Mouse (Mus musculus) G1E (cell line): ENCODE data around the gene Pam. TPM values are rescaled to one million over a fixed set of nuclear protein-coding genes. Genes with fewer than 3 reads are reported as not detected.

Source experiments
- ATAC-seq: 2 replicates; pipeline ENCODE4 v1.8.0; 2016; ENCODE audit warnings: mild to moderate bottlenecking; ENCODE audit not compliant: insufficient number of reproducible peaks, poor library complexity, low FRiP score, severe bottlenecking; ENCODE audit errors: extremely low read depth
- DNase-seq: peaks from one replicate; pipeline ENCODE4 v3.0.0; 2012; ENCODE audit warnings: low spot score
- H3K27me3 ChIP-seq: 2 replicates; pipeline ENCODE4 v1.6.1; 2012; ENCODE audit warnings: mild to moderate bottlenecking, low read length, inconsistent platforms; ENCODE audit not compliant: insufficient read depth
- H3K36me3 ChIP-seq: replicated peaks from 2 replicates; pipeline ENCODE3; 2012; ENCODE audit warnings: mild to moderate bottlenecking, inconsistent platforms
- H3K4me1 ChIP-seq: 2 replicates; pipeline ENCODE4 v1.6.1; 2012; ENCODE audit warnings: low read depth, low read length, inconsistent platforms, mixed read lengths; ENCODE audit not compliant: insufficient read depth
- H3K4me3 ChIP-seq: 2 replicates; pipeline ENCODE4 v1.5.1; 2012; ENCODE audit warnings: low read depth, mild to moderate bottlenecking, inconsistent platforms, low read length, moderate library complexity, mixed read lengths
- H3K9me3 ChIP-seq: replicated peaks from 2 replicates; pipeline ENCODE4 v1.6.1; 2012; ENCODE audit warnings: inconsistent platforms
- CTCF ChIP-seq: IDR thresholded peaks from 2 replicates; pipeline ENCODE4 v1.5.1; 2012; ENCODE audit warnings: low read depth, low read length, inconsistent platforms, mixed read lengths
- GATA1 ChIP-seq: IDR thresholded peaks from 2 replicates; pipeline ENCODE4 v1.6.1; 2012; ENCODE audit warnings: borderline replicate concordance, low read length, inconsistent platforms, mixed read lengths
- GATA2 ChIP-seq: IDR thresholded peaks from 2 replicates; pipeline ENCODE4 v1.6.1; 2012; ENCODE audit warnings: low read depth, low read length, inconsistent platforms, borderline replicate concordance
- POLR2AphosphoS5 ChIP-seq: IDR thresholded peaks from 2 replicates; pipeline ENCODE4 v1.6.1; 2012; ENCODE audit warnings: low read depth, low read length, inconsistent platforms; ENCODE audit not compliant: insufficient replicate concordance
- TAL1 ChIP-seq: conservative IDR thresholded peaks from 2 replicates; pipeline ENCODE4 v1.6.1; 2012; ENCODE audit warnings: low read depth, low read length, inconsistent platforms, mixed read lengths
- polyA plus RNA-seq: library from polyadenylated mRNA; stranded (reverse); fragments of >175 nt; gene quantifications from 2 replicates; pipeline ENCODE4 v1.2.3, GENCODE M21; 2012
- total RNA-seq, 2 experiments: library from RNA; stranded (forward) in 1 of 2; stranded (reverse) in 1 of 2; fragments of 200-1000 nt in 1 of 2; fragments of >200 nt in 1 of 2; fragmentation: Nextera tagmentation in 1 of 2; gene quantifications; 2 replicates each; pipeline ENCODE4 v1.2.3; 2014 to 2017

Pam gene
- total and polyA plus RNA-seq, 3 experiments, result 0.60 TPM; not detected in 2

- Histone ChIP-seq H3K27me3 (no peaks in the 10 kb centered on the region), H3K9me3 (peaks cover 7% of the 10 kb centered on the region; the same call in 1 of the 2 replicates), H3K4me3 (no peak overlapping the region), H3K36me3 (no peaks in the 10 kb centered on the region), H3K4me1 (no peaks in the 10 kb centered on the region)
- ATAC-seq (no peak), DNase-seq (no peak)
- TF ChIP-seq POLR2AphosphoS5 (no peak), GATA2 (no peak), GATA1 (no peak), TAL1 (no peak), CTCF (no peak)
Measured at GRCm38 (mm10) chr1:97851601-97852175, 243.8 kb downstream of the Pam start.

DNA sequence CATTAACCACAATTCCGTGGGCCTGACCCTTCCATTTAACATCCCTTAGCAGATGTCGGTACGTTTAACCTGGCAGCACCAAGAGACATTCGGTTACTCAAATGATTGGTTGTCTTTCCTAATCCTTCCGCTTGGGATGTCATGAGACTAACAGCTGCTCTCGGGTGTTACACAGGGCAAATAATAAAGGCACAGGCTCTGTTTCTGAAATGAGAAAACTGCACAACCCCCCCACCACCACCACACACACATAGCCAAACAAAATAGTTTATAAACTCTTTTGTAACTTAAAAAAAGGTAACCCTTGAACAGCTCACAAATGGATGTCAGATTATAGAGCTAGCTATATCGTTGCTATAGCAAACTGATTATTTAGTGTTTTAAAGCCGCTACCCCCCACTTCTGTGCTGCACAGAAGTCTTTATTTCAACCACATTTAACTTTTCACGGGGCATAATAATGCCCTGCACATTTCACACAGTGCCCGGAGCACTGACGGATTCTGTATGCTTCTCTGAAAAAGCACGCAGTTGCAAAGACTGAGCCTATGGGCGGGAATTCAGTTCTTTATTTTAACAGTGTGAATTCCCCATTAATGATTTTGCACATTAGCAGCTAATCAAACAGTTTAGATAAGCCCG, 246.7 kb downstream of the Pam start:
- no peaks in the 10 kb centered on the region for H3K27me3 ChIP-seq
- peaks cover 7% of the 10 kb centered on the region; the same call in 1 of the 2 replicates for H3K9me3 ChIP-seq
- TF ChIP-seq POLR2AphosphoS5 (no peak), CTCF (no peak), TAL1 (no peak), GATA2 (no peak), GATA1 (no peak)
- no peaks in the 10 kb centered on the region for H3K4me1 ChIP-seq
- H3K4me3 ChIP-seq, result no peak overlapping the region
- ATAC-seq (no peak), DNase-seq (no peak)
- no peaks in the 10 kb centered on the region for H3K36me3 ChIP-seq

DNA sequence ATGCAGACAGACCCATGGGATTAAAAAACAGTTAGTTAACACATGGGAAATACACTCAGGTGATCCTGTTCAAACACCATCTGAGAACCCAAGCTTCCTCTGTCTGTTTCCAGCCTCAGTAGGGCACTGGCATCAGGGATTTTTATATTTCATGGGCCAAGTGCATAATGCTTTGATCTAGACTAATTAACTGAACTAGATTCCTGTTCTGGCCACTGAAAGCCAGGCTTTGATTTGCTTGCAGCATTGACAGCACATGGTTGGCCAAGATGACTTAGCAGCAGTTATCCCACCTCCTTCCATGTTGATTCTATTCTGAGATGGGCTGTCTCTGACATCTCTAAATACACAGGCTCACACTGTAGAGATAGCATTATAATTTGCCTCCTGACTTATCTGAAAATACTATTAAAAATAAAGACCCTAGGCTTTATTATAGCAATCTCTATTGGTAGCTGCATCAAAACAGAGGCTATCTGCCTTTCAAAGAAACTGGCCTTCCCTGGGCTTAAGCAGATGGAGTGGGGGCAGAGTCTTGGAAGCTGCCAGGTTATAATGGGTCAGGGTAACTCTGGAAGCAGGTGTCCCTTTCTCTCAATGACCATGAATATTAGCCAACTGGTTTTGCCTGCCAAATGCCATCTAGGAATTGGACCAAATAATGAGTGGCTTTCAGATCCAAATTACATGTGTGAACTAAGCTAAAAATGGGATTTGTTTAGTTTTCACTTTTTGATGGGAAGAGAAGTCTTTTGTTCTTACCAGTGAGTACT, 252.0 kb downstream of the Pam start:
- Histone ChIP-seq H3K9me3 (no peaks in the 10 kb centered on the region), H3K4me1 (no peaks in the 10 kb centered on the region), H3K27me3 (no peaks in the 10 kb centered on the region), H3K36me3 (no peaks in the 10 kb centered on the region), H3K4me3 (no peak overlapping the region)
- ATAC-seq, result no peak
- no peak for DNase-seq
- TF ChIP-seq GATA1, result no peak
- TF ChIP-seq POLR2AphosphoS5, result no peak
- no peak for TF ChIP-seq TAL1
- TF ChIP-seq GATA2, result no peak

DNA sequence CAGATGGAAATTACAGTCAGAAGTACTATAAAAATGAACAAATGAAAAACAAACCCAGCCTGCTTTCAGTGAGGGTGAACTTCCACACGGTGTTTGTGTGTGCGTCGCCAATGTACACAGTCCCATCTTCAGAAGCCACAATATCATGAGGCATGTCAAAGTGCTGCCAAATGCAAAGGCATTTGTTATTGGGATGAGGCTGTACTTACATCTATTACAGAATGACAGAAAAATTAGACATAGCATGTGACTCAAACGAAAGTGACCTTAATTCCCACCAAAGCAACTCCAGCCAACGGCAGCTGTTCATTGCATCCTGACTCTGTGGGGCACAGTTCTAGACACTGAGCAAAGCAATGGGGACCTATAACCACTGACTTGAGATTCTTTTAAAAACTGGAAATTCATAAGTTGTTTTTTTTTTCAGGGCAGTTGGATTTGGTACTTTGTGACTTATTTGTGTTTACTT, 261.1 kb downstream of the Pam start:
- no peak for DNase-seq
- Histone ChIP-seq H3K4me1 (no peaks in the 10 kb centered on the region), H3K4me3 (no peak overlapping the region), H3K9me3 (0 out of 2 replicates have a peak, but pooled peaks cover 2% of the 10 kb centered on the region), H3K27me3 (no peaks in the 10 kb centered on the region), H3K36me3 (no peaks in the 10 kb centered on the region)
- TF ChIP-seq POLR2AphosphoS5 (no peak), GATA1 (no peak), TAL1 (no peak), CTCF (no peak), GATA2 (no peak)
- ATAC-seq, result no peak

- no peak overlapping the region for H3K4me3 ChIP-seq
- no peaks in the 10 kb centered on the region for H3K36me3 ChIP-seq
- DNase-seq (no peak), ATAC-seq (no peak)
- TF ChIP-seq GATA2 (no peak), GATA1 (no peak), TAL1 (no peak), POLR2AphosphoS5 (no peak), CTCF (no peak)
- no peaks in the 10 kb centered on the region for H3K4me1 ChIP-seq
- 0 out of 2 replicates have a peak, but pooled peaks cover 2% of the 10 kb centered on the region for H3K9me3 ChIP-seq
- H3K27me3 ChIP-seq, result no peaks in the 10 kb centered on the region
Measured at GRCm38 (mm10) chr1:97833466-97834353, 261.7 kb downstream of the Pam start.
